ENCODE assay signal across 8 mouse cellular contexts in genomic region chr5:64739311-64740261, GRCm38 (mm10).
DNase-seq lines count a peak whose midpoint lies in the region; ATAC-seq lines count a peak whose summit lies in the region.

No protein-coding gene starts in this region.

- H3K4me2 ChIP-seq in heart, embryonic 12.5 days: peak overlapping the region; percentile 34
- peak overlapping the region; percentile 7; the same call in 1 of the 2 replicates for H3K4me2 ChIP-seq in limb, embryonic 13.5 days (replicated peaks)
- H3K4me2 ChIP-seq in neural tube, embryonic 14.5 days (ENCODE audit: low read depth, low read length): no peak overlapping the region

- 0 out of 2 replicates have a peak overlapping the region, but pooled peaks have one; percentile 22 for H3K9ac ChIP-seq in heart, embryonic 12.5 days
- H3K9ac ChIP-seq in limb, embryonic 13.5 days: no peak overlapping the region
- H3K9ac ChIP-seq in neural tube, embryonic 14.5 days (replicated peaks; ENCODE audit: low read depth, low read length): no peak overlapping the region

- 19% methylated on average over 15 of the region's 15 CpGs for WGBS in heart, embryonic 12.5 days
- 12% methylated on average over 15 of the region's 15 CpGs for WGBS in limb, embryonic 13.5 days
- WGBS in neural tube, embryonic 14.5 days: 6% methylated on average over 15 of the region's 15 CpGs

- H3K9me3 ChIP-seq in heart, embryonic 12.5 days (replicated peaks): no peaks in the 10 kb centered on the region
- no peaks in the 10 kb centered on the region for H3K9me3 ChIP-seq in limb, embryonic 13.5 days
- no peaks in the 10 kb centered on the region for H3K9me3 ChIP-seq in neural tube, embryonic 14.5 days (ENCODE audit: control insufficient read depth, low read length)

- peaks cover 25% of the 10 kb centered on the region for H3K4me1 ChIP-seq in heart, embryonic 12.5 days (replicated peaks)
- peaks cover 29% of the 10 kb centered on the region for H3K4me1 ChIP-seq in limb, embryonic 13.5 days
- peaks cover 7% of the 10 kb centered on the region; the same call in 1 of the 2 replicates for H3K4me1 ChIP-seq in neural tube, embryonic 14.5 days (ENCODE audit: control insufficient read depth, insufficient read depth, low read length)

- no peaks in the 10 kb centered on the region for H3K36me3 ChIP-seq in heart, embryonic 12.5 days
- H3K36me3 ChIP-seq in limb, embryonic 13.5 days: no peaks in the 10 kb centered on the region
- H3K36me3 ChIP-seq in neural tube, embryonic 14.5 days (ENCODE audit: control insufficient read depth, insufficient read depth, low read length): no peaks in the 10 kb centered on the region

- H3K4me3 ChIP-seq in heart, embryonic 12.5 days: no peak overlapping the region
- H3K4me3 ChIP-seq in limb, embryonic 13.5 days: no peak overlapping the region
- H3K4me3 ChIP-seq in neural tube, embryonic 14.5 days (ENCODE audit: low read depth, low read length): no peak overlapping the region

- peak; percentile 20 to 28 for DNase-seq in heart, adult 18-20 months
- no peak for DNase-seq in heart, postnatal 4 days
- no peak for DNase-seq in adrenal gland, adult 8-10 months
- no peak for DNase-seq in thymus, adult 18-20 months
- DNase-seq in ovary, postnatal 10 days (ENCODE audit: low spot score): no peak

- no peaks in the 10 kb centered on the region for H3K27me3 ChIP-seq in heart, embryonic 12.5 days (replicated peaks)
- no peaks in the 10 kb centered on the region for H3K27me3 ChIP-seq in limb, embryonic 13.5 days
- no peaks in the 10 kb centered on the region for H3K27me3 ChIP-seq in neural tube, embryonic 14.5 days (ENCODE audit: control insufficient read depth, insufficient read depth, low read length)

- peak; percentile 59; the same call in 1 of the 2 replicates for ATAC-seq in heart, embryonic 12.5 days (ENCODE audit: insufficient number of reproducible peaks, low FRiP score)
- ATAC-seq in limb, embryonic 13.5 days (ENCODE audit: low FRiP score, low read depth): peak; percentile 77
- peak; percentile 38; the same call in 1 of the 2 replicates for ATAC-seq in neural tube, embryonic 14.5 days (ENCODE audit: low read depth)

- peak overlapping the region; percentile 12 for H3K27ac ChIP-seq in heart, embryonic 12.5 days (ENCODE audit: poor library complexity, severe bottlenecking)
- peak overlapping the region; percentile 83 for H3K27ac ChIP-seq in limb, embryonic 13.5 days
- no peak overlapping the region for H3K27ac ChIP-seq in neural tube, embryonic 14.5 days (ENCODE audit: low read depth, low read length)

Comparison
In these comparisons a context has a peak if more than half of its experiments do, and no peak if none do; other contexts are left out.
1. DNase-seq: peak in heart, adult 18-20 months (2 of 2); none in heart, postnatal 4 days (single experiment), adrenal gland, adult 8-10 months (single experiment), thymus, adult 18-20 months (0 of 2) and ovary, postnatal 10 days (single experiment).
2. Peak in every context shown above with its lines, with median percentiles within 50 percentile points of each other: ATAC-seq.